Mouse (Mus musculus): ENCODE data around the gene Pigr.

Pigr gene

DNA sequence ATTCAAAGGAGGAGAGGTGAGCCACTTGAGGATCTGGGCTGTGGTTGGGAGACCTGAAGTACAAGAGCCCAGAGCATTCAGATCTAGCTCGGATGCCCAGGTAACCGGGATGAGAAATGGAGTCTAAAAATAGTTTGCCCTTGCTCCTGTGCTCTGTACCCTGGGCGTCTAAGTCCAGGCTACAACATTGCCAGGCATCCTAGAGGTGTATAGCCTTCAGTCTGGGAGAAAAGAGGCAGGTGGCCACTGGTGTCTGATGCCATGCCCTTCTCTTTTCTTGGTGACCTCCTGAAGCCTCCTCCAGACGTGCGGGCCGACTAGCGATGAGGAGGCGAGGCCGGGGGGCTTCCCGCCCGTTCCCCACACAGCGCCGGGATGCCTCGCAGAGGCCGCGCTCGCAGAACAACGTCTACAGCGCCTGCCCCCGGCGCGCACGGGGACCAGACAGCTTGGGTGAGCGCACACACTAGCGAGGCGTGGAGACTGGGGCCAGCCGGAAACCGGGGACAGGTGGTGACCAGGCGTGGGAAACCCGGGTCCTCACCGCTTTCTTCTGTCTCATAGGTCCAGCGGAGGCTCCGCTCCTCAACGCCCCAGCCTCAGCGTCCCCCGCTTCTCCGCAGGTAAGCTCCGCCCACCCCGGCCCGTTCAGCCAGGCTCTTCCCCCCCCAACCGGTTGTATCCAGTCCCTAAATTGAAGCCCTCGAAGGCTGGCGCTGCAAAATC lies 51.6 kb downstream of the Pigr start:
- no peak for DNase-seq (ENCODE audit: low read depth)

DNA sequence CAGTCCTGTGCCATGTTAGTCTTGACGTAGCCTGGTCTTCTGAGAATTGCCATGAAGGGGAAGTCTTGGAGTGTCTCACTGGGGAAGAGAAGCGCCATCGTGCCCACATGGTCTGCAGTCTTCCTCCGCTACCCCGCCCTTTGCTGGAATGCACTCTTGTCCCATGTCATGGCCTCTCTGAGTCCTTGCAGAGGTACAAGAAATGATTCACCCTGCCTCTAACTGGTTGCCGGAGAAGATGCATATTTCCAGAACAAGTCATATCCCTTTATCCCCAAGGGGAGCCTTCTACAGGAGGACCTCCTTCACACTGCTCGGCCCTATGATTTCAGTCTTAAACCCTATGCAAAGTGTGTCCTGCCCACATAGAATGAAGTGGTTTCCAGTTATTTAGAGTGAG lies 53.4 kb downstream of the Pigr start:
- DNase-seq (ENCODE audit: low read depth): peak; percentile 13

DNA sequence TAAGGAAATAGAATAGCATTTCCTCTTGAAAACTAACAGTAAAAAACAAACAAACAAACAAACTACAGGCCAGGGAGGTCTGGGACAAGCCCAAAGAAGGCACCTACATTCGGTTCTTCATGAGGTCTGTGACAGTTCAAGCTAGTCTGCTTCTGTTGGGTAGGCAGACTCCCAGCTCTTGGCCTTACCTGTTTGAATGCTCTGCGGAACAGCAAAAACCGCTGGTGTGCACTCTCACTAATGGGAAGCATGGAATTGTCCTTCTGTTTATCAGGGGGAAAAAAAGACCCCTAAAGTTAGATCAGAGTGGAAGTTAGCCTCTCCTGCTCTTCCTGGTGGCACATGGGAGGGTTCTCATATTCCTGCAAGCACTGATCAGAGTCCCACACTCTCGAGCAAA lies 56.7 kb downstream of the Pigr start:
- DNase-seq (ENCODE audit: low read depth): no peak

DNA sequence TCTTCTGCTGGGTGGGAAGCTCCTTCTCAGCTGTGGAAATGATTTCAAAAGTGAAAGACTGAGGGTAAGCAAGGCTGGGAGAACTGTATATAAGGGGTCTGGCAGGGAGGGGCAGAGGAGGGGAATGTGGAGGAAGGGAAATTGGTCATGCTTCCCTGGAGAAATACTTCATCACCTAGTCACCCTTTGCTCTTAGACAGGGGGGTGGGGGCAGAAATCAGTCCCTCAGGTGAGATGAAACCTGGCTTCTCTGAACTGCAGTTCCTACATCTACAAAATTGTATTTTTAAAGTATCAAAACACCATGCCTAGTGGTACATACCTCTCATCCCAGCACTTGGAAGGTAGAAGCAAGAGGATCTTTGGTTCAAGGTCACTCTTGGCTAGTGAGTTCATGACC lies 60.9 kb downstream of the Pigr start, which contains the start of gene Il24:
Gene Il24 (minus strand): TSS at position 101 of the 400 bp plus-strand sequence.
- DNase-seq (ENCODE audit: low read depth): no peak

DNA sequence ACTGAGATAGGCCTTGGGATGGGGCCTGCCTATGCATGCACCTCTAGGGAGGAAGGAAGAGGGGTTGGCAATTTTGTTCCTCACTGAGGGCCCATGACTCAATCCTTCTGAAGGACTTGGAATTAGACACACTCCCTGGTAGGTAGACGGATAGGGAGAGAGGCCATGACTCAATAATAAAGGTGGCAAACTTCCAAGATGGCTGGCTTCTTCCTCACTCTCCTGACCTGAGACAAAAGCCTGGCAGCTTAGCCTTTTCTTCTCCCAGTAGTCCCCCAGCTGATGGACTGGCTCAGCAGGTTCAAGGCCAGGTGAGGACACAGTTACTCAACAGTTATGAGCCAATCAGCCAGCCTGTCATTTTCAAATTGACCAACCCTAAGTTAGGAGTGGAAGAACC lies 66.0 kb downstream of the Pigr start:
- DNase-seq (ENCODE audit: low read depth): peak; percentile 42

DNA sequence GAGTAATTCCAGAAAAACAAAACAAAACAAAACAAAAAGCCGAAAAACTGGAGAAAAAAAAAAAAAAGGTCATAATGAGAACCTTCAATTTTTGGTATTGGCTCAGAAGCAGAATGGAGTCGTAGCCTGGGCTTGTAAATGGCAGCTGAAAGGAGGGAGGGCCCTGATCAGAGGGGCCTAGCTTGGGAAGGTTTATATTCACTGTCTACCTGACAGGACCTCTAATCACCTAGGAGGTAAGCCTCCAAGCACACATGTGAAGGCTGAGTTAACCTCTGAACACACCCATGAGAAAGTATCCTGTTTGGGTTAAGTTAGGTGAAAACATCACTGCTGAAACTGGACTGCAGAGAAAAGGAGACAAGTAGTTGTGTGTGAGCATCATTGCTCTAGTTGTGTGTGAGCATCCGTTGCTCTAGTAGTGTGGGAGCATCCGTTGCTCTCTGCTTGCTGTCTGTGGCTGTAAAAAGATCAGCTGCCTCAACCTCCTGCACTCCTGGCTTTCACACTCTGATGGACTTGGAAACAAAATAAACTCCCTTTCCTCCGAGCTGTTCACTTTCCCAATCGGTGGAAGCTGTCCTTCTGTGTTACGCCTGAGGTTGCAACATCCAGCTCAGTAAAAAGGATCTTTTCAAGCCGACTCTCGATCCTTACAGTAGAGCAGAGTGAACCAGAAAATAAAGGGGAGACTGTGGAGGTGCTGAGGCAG lies 67.0 kb downstream of the Pigr start:
- DNase-seq (ENCODE audit: low read depth): no peak

DNA sequence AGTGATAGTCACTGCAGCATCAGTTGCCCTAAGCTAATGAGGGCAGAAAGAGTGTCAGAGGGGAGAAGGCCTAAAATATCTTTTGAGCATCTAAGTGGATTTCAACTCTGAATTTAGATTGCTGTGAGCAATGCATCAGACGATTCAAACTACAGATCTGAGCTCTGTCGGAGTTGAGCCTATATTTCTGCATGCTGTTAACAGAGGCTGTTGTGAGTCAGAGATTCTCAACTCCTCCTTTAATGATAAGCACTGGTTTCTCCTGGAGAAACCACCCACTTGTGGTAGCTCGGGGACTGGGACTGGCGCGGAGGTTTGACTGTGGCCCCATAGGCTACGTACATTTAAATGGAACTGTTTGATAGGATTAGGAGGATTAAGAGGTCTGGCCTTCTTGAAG lies 68.0 kb downstream of the Pigr start:
- DNase-seq (ENCODE audit: low read depth): no peak
